Mouse (Mus musculus): Measurements from ENCODE around the gene Sp140.
A peak's percentile ranks its signal among the peaks of the same experiment; 100 is the strongest.
"Not testable (repeated sequence)": the region's sequence is repeated elsewhere in the genome, so short reads cannot be mapped to it uniquely, and the experiment has no call there.

GRCm38 (mm10) chr1:85581518-85581917 lies 18.7 kb upstream of the Sp140 start:
- TF ChIP-seq POLR2A, EP300 (IDR thresholded peaks at IDR 0.05; ENCODE audit: insufficient read depth, low read depth, low read length): not testable (repeated sequence)
- peak; percentile 55 for TF ChIP-seq CTCF (IDR thresholded peaks at IDR 0.05)

Measured in heart, adult 2 months (tissue).